Mouse (Mus musculus) C2C12 (cell line): ENCODE data around the gene Ccdc40.

Experiments used
- CEBPB ChIP-seq: IDR thresholded peaks from one replicate; pipeline ENCODE4 v1.6.1; 2011; ENCODE audit warnings: low read depth, mild to moderate bottlenecking, control low read depth, moderate library complexity
- CTCF ChIP-seq: IDR thresholded peaks from one replicate; pipeline ENCODE4 v1.5.1; 2011; ENCODE audit not compliant: control insufficient read depth, insufficient read depth, insufficient read length
- MAX ChIP-seq: IDR thresholded peaks from one replicate; pipeline ENCODE4 v1.6.1; 2011; ENCODE audit warnings: mild to moderate bottlenecking, control low read depth
- MYOD1 ChIP-seq: IDR thresholded peaks from one replicate; pipeline ENCODE4 v1.6.1; 2011; ENCODE audit warnings: low read depth; ENCODE audit not compliant: control insufficient read depth, insufficient read length
- MYOG ChIP-seq: IDR thresholded peaks from one replicate; pipeline ENCODE4 v1.6.1; 2011; ENCODE audit not compliant: control insufficient read depth, insufficient read length; ENCODE audit errors: extremely low read depth
- USF1 ChIP-seq: IDR thresholded peaks from one replicate; pipeline ENCODE4 v1.6.1; 2011; ENCODE audit warnings: low read depth, mild to moderate bottlenecking, control low read depth, moderate library complexity

DNA sequence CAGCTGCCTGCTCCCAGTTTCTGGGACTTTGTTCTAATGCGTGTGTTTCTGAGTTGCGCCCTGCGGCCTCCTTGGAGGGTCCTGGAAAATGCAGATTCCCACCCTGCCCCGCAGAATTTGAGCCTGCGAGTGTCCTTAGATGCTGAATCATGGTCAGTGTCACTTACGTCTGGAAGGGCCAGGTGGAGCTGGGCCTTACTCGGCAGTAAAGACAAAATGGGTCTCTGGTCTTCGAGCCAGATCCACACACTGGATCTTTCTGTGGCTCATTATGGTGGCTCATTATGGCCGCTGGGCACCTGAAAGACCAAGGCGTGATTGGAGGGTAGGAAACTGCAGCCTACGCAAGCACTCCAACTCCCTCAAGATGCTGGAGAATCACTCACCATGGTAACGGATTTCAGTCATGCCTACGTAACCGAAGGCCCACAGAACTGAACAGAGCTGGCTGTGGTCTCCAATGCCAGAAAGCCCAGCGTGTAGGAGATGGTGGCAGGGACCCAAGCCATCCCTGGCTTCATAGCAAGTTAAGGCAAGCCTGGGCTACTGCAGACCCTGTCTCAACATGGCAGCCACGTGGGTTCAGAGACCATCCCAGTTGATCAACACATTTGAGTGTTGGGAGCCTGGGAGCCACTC, 40.3 kb downstream of the Ccdc40 start:
- TF ChIP-seq CTCF, result no peak
- no peak for TF ChIP-seq MAX
- TF ChIP-seq USF1, result no peak
- no peak for TF ChIP-seq CEBPB
- TF ChIP-seq MYOG, result no peak
- TF ChIP-seq MYOD1, result no peak
